Mouse (Mus musculus) heart, postnatal 0 days (tissue): Measurements from ENCODE around the gene Raver2.

Source experiments
- CTCF ChIP-seq: IDR thresholded peaks from 2 replicates; pipeline ENCODE4 v1.5.1; 2016; ENCODE audit warnings: antibody characterized with exemption, control low read depth, low read depth
- EP300 ChIP-seq: IDR thresholded peaks from 2 replicates; pipeline ENCODE4 v1.6.1; 2016; ENCODE audit warnings: antibody characterized with exemption, low read depth

GRCm38 (mm10) chr4:101069154-101069971, 580 bp downstream of the Raver2 start:
- TF ChIP-seq EP300: no peak
- no peak for TF ChIP-seq CTCF
